Mouse (Mus musculus) megakaryocyte, adult 5-6 weeks (primary cell): ENCODE data around the gene Neurl2. TPM values are rescaled to one million over a fixed set of nuclear protein-coding genes. Genes with fewer than 3 reads are reported as not detected.
A peak's percentile ranks its signal among the peaks of the same experiment; 100 is the strongest.
"Not testable (repeated sequence)": the region's sequence is repeated elsewhere in the genome, so short reads cannot be mapped to it uniquely, and the experiment has no call there.

Experiments used
- ATAC-seq: 2 replicates; pipeline ENCODE4 v1.8.0; 2016; ENCODE audit warnings: mild to moderate bottlenecking, inconsistent platforms; ENCODE audit not compliant: poor library complexity, severe bottlenecking
- total RNA-seq, 2 experiments: library from RNA; stranded (forward) in 1 of 2; stranded (reverse) in 1 of 2; fragments of 153-499, 151-499 nt in 1 of 2; fragments of 221-1000, 200-1000 nt in 1 of 2; gene quantifications; 2 replicates each; pipeline versions ENCODE4 v1.2.3 to v1.2.4; 2015 to 2017

Gene Neurl2
- total RNA-seq, 2 experiments from 2014 or later = 1.6 to 3.4 TPM

DNA sequence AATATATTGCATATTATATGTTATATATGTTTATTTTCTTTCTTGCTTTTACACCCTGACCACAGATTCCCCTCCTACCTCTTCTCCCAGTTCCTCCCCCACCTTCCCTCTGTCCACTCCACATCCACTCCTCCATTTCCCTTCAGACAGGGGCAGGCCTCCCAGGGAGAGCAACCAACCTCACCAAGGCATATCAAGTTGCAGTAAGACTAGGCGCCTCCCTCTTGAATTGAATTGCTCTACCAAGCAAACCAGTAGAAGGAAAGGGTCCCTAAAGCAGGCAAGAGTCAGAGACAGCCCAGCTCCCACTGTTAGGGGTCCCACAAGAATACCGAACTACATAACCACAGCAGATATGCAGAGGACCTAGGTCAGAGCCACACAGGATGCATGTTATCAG, 25.9 kb upstream of the Neurl2 start:
- ATAC-seq = no peak

DNA sequence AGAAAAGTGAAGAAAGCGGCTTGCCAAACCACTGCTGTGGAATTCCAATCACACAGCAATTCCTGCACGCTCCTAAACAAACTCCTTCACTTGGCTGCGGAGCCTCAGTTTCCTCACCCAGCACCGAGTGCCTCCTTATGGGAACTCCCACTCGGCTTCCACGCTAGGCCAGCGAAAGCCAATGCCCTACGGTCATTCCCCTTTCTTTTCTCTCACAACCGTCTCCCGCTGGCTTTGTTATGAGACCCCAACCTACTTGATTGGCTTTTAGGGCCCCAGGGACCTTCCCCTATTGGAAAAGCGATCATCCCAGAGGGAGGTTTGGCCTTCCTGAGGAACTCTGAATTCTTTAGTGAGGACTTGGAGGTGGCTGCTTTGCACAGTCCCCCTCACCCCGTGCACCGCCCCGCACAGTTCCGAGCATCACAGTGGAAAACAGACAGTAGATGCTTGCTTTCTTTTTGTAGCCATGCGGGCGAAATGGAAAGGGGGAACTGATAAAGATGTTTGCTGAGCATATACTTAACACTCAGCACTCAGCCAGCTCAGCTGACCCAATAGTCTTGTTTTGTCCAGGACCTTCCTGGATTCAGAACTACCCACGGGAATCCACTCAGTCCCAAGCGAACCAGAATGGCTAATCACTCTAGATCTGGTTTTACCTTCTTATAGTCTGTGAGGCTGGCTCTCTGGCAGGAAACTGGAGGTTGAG, 24.7 kb upstream of the Neurl2 start:
- no peak for ATAC-seq

DNA sequence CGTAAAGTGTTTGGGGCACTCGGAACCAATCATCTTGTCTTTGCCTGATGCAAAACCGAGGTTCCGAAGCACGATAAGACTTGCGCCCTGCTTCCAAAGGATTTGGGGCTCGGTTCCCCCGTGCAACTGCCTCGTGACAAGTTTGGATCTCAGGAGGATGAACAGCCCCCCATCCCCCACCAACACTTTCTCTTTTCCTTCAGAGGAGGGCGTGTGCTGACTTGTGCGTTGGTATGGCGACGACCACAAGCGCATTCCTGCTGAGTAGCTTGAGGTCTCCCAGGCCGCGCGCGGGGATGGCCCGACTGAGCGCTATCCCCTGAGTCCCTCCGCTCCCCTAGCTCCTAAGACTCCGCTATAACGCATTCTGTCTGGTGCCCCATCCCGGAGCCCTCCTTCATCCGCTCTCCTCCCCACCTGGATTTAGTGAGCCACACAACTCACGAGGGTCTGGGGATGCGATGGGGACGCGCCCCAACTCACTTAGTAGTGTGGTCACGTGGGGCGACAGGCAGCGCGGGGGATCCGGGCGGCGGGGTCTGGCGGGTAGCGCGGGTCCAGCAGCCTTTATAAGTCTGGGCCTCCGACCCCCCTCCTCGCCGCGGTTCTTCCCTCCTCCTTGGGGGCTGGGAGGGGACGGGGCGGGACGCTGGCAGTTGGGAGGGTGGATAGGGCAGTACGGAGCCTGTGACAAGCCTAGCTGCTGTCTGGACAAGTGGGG, 24.0 kb upstream of the Neurl2 start, which contains the start of gene Pltp:
TSS of gene Pltp (minus strand) at position 611 of the 721 bp plus-strand sequence.
- peak; percentile 53 for ATAC-seq

DNA sequence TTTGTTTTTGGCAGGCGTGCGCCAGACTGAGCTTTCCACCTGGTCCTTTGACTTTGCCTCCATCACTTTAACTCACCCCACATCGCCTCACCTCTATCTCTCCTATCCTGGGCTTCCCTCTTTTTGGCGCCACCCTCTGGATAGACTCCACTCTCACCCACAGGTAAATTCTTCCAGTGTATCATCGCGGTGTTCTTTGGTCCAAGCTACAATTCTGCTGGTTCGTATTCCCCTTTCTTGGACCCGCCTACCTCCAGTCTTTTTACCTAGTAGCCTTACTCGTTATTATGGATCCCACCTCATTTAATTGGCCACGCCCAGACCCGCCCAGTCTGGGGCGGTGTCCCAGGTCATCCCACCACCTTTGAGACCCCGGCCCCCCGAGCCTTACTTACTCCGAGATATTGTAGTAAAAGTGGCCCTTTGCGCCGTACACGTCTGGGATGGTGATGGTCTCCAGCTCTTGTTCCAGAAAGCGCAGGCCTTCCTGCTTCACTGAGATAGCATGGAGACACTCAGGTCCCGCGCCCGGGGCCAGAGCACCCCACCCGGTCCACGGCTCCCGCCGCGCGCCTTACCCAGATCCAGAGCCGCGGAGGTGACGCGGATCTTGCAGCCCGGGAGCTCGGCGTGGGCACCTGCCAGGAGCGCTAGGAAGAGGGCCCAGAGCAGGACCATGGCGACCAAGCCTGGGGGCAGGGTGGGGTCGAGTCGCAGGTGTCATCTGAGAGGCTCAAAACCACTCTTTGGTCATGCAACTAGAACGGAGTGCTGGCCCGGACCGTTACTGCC, 23.2 kb upstream of the Neurl2 start:
- 0 out of 2 replicates have a peak, but pooled peaks have one; percentile 28 for ATAC-seq

DNA sequence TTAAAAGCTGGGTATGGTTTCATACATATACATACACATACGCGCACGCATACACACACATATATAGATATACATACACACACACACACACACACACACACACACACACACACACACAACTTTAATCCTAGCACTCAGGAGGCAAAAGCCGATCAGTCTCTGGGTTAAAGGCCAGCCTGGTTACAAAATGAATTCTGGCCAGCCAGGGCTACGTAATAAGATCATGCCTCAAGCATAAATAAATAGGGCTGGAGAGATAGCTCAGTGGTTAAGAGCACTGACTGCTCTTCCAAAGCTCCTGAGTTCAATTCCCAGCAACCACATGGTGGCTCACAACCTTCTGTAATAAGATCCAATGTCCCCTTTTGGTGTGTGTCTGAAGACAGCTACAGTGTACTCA, 22.3 kb upstream of the Neurl2 start:
- not testable (repeated sequence) for ATAC-seq

DNA sequence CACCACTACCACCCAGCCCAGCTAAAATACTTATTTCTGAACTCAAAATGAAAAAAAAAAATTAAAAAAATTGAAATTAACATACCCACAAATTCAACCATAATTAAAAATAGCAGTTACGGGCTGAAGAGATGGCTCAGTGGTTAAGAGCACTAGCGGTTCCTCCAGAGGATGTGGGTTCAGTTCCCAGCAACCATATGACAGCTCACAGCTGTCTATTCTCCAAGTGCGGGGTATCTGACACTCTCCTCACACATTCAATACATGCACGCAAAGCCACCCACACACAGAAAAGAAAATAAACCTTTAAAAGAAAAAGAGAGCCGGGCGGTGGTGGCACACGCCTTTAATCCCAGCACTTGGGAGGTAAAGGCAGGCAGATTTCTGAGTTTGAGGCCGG, 16.8 kb upstream of the Neurl2 start:
- no peak for ATAC-seq

DNA sequence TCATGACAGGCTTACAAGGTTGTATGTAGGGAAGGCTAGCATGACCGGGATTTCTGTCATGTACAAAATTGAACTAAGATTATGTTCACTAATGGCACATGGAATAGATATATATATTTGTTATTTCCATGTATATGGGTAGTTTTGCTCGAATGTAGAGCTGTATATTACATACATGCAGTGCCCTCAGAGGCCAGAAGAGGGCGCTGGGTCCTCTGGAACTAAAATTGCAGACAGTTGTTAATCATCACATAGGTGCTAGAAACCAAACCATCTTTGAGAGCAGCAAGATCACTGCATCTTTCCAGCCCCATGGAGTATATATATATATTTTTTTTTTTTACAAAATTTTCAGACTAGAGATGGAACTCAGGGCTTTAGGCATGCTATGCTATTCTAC, 12.5 kb upstream of the Neurl2 start:
- ATAC-seq = no peak

DNA sequence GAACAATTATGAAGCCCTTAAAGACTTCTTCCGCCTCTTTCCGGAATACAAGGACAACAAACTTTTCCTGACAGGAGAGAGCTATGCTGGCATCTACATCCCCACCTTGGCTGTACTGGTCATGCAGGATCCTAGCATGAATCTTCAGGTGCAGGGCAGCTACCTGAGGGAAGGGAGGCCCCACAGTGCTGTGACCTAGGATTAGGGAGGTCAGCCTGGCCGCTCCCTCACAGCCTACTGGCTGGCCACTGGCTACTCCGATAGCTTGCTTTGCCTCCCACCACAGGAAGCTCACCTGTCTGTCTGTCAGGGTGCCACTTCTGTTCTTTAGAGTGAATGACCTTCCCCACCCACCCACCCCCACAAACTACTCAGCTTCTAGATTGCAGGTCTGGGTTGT, 1.9 kb upstream of the Neurl2 start:
- no peak for ATAC-seq

DNA sequence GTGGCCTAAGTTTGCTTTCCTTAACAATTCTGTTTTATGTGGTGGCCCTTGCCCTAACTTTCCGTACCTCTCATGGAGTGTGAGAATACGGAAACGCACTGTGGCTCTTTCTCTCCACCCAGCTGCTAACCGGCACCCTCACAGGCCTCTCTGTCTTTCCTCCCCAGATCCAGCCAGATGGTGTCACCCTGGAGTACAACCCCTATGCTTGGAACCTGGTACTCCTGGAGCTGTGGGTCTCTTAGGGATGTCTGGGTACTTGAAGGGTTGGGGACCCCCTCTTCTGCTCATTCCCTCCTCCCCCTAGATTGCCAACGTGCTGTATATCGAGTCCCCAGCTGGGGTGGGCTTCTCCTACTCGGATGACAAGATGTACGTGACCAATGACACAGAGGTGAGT, 1.3 kb upstream of the Neurl2 start:
- 0 out of 2 replicates have a peak, but pooled peaks have one; percentile 26 for ATAC-seq

DNA sequence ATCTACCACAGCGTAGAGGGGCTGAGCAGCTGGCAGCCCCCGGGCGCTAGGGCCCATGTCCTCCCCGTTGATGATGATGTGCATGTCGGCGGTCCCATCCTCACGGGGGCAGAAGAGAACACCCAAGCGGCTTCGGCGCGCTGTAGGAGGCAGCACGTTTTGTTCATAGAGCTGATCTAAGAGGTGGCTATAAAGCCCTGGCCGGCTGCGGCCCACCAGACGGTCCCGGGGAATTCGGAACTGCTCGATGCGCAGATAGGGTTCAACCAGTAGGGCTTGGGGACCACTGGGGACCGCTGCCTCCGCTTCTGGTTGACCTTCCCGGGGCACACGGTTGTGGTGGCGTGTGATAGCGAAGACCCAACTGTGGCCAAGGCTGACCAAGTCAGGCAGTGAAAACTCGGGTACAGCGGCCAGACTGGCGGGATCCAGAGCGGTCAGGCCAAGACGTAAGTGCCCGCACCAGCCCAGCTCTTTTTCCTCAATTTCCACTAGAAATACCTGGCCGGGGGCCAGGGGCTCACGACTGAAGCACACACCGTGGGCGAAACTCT, 431 bp downstream of the Neurl2 start, which contains the start of gene Ctsa:
TSS of gene Ctsa (plus strand) at position 126 of the 554 bp plus-strand sequence.
- peak; percentile 71 for ATAC-seq

DNA sequence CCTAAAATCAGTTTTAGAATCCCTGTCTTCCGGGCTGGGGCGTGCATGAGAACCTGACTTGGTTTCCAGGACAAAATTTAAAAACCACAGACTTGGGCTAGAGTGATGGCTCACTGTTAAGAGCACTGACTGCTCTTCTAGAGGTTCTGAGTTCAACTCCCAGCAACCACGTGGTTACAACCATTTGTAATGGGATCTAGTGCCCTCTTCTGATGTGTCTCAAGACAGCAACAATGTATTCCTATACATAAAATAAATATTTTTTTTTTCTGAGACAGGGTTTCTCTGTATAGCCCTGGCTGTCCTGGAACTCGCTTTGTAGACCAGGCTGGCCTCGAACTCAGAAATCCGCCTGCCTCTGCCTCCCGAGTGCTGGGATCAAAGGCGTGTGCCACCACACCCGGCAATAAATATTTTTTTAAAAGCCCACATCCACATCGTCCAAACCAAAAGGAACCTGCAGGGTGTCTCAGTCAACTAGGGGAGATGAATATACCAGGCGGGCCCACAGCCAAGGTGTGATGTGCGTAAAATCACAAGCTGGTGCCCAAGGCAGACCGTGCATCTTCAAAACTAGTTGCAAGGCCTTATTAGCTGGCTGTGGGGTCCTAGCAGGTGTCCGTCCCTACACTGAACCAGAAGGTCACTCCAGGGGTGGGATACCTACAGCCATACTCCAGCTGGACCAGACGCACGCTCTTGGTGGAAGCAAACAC, 1.1 kb downstream of the Neurl2 start:
- no peak for ATAC-seq

DNA sequence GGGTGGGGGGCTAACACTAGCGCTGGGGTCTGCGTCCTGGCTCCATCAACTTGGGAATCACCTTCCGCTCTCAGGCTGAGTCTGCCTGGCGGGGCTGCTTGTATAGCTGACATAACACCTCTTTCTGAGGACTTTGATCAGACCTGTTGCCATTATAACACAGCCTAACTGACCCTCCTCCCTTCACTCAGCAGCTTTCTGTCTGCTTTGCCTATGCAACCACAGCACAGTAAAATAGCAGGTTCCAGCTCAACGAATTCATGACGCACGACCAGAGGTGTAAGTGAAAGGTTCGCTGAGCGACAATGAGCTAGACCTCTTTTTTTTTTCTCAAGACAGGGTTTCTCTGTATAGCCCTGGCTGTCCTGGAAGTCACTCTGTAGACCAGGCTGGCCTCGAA, 2.2 kb downstream of the Neurl2 start:
- ATAC-seq = no peak

DNA sequence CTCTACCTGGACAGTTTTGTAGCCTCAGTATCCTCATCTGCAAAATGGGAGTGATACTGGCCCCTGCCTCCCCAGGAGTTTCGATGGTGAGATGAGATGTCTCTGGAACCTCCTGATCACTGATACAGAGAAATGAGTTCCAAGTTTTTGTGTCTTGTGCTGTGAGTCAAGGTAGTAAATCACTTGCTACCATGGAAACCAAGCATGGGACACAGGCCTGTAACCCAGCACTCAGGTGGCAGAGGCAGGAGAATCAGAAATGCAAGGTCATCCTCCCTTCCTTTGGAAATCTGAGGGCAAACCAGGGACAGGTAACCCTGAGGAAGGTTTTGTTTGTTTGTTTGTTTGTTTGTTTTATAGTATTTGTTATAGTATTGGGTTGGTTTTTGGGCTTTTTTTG, 4.2 kb downstream of the Neurl2 start:
- no peak for ATAC-seq

DNA sequence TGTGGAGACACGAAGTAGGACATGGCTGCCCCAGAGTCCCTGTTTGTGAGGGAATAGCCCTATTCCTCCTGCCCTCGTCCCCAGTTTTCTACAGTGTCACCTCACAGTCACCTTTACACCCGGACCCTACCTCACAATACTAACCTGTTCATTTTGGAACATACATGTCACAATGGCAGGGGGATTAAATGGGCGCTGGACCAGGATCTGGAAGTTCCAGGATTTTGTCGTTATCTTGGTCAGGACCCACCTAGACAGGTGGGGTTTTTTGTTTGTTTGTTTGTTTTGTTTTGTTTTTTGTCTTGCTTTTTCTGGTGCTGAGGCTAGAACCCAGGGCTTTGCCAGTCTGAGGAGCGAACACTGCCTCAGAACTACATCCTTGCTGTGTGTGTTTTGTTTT, 4.8 kb downstream of the Neurl2 start, which contains the start of gene Spata25:
TSS of gene Spata25 (minus strand) at position 101 of the 400 bp plus-strand sequence.
- ATAC-seq = no peak

DNA sequence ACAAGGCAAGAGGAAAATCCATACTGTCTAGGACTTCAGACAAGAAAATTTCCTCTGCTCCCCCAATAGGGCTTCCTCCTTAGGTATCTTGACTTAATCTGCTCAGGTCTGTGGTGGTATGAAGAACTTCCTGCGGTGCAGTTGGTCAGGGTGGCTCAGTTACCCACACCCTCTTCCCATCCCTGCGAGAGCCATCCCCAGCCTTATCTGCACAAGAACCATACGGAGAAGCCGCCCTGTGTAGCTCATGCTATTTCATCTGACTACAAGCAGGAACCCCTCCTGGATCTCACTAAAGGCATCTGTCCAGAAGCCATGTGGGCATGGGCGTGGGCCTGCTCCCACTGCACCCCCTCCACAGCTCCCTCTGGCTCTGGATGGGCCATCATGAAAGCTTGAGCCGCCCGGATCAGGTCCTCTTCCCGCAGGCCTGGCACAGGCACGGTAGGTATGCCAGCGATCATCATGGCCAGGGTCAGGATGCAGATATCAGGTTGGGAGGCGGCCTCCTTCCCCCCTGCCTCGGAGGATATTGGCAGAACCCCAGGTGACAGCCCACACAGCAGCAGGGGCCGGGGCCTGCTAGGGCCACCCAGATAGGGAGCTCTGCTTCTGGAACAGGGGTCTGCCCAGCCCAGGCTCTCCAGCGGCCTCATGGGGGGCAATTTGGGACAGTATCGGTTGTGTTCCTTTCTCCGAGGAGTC, 6.0 kb downstream of the Neurl2 start:
- no peak for ATAC-seq

DNA sequence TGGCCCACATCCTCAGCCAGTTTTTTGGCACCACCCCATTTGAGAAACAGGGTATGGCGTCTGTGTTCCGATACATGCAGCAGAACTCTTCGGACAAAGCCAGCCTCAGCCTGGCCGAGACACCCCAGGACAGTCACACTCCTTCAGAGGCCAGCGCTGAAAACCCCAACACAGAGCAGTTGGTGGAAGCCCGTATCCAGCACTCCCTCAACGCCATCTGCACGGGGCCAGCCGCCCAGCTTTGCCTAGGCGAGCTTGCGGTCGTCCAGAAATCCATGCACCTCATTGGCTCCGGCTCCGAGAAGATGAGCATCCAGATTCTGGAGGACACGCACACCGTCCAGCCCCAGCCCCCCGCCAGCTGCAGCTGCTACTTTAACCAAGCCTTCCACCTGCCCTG, 7.7 kb downstream of the Neurl2 start:
- no peak for ATAC-seq

DNA sequence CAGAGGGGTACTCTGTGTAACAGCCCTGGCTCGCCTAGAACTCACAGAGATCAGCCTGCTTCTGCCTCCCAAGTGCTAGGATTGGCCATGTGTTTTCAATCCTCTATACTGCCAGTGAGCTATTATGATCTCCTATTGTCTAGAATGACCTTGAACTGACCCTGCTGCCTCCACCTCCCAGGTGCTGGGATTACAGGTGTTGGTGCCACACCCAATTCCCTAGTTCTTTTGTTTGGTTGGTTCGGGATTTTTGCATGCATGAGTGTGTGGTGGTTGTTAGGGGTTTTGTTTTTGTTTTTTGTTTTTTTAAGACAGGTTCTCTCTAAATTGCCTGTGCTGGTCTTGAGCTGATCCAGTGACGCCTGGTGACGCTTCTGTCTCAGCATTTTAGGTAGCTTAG, 9.3 kb downstream of the Neurl2 start:
- ATAC-seq = no peak

DNA sequence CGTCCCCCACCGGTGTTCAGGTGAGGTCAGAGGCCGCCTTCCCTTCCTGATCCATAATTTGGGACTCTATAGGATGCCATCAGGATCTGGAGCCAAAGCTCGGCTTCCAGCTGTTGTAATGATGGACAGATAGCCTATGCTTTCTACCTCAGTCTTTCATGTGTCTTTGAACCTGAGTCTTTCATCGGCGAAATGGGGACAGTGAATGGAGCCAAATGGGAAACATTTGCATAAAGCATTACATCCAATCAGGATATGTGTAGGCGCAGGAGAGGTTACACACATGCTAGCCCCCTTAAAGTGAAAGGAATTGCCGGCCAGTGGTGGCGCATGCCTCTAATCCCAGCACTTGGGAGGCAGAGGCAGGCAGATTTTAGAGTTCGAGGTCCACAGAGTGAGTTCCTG, 10.1 kb downstream of the Neurl2 start:
- ATAC-seq = peak; percentile 22

DNA sequence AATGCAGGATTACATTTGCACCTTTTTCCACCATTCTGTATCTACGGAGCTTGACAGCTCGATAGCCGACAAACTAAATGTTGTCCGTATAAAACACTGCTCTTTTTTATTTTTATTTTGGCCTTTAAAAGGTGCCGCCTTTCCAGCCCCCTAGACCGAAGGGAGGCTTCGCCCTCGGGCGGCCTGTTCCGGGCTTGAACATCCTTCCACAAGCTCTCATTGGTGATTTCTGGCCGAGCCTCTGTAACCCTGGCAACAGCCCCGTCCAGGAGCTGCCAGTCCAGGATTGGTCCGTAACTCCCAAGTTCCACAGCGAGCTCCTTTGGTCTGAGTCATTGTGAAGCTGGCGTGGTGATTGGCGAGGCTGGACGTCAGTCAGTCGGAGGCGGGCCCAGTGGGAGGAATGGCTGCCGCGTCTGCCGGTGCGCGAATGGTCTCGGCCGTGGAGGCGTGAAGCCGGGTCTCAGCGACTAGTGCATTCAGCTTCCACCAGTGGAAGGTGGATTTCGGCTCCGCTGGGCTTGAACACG, 10.6 kb downstream of the Neurl2 start, which contains the start of gene Zswim1:
TSS of gene Zswim1 (plus strand) at position 51 of the 530 bp plus-strand sequence.
- ATAC-seq = peak; percentile 99
